Mouse (Mus musculus) embryonic facial prominence, embryonic 14.5 days (tissue): Measurements from ENCODE around the gene Lrrc3c. TPM values are rescaled to one million over a fixed set of nuclear protein-coding genes. Genes with fewer than 3 reads are reported as not detected.
A peak's percentile ranks its signal among the peaks of the same experiment; 100 is the strongest.

ENCODE experiments used
- ATAC-seq: fragments of 200-750 bp; cut with Nextera tagmentation; 2 replicates; pipeline ENCODE4 v1.8.0; 2017; ENCODE audit warnings: low read depth, moderate number of reproducible peaks, moderate TSS enrichment
- DNase-seq: peaks from one replicate; pipeline ENCODE4 v3.0.0-alpha.2; 2015; ENCODE audit warnings: low spot score
- H3K27ac ChIP-seq: fragments of 300-500 bp; sonication (generic); replicated peaks from 2 replicates; pipeline ENCODE4 v1.5.1; 2014; ENCODE audit warnings: low read depth, mild to moderate bottlenecking, low read length, moderate library complexity
- H3K27me3 ChIP-seq: fragments of 300-500 bp; sonication (generic); replicated peaks from 2 replicates; pipeline ENCODE4 v1.6.1; 2014; ENCODE audit warnings: low read length; ENCODE audit not compliant: control insufficient read depth, insufficient read depth
- H3K36me3 ChIP-seq: fragments of 300-500 bp; sonication (generic); 2 replicates; pipeline ENCODE4 v1.6.1; 2014; ENCODE audit warnings: low read length, mixed read lengths; ENCODE audit not compliant: control insufficient read depth, insufficient read depth
- H3K4me1 ChIP-seq: fragments of 300-500 bp; sonication (generic); 2 replicates; pipeline ENCODE4 v1.6.1; 2014; ENCODE audit warnings: antibody characterized with exemption, low read length; ENCODE audit not compliant: control insufficient read depth, insufficient read depth
- H3K4me2 ChIP-seq: fragments of 300-500 bp; sonication (generic); 2 replicates; pipeline ENCODE4 v1.6.1; 2014; ENCODE audit warnings: low read depth, mild to moderate bottlenecking, low read length, moderate library complexity, mixed read lengths
- H3K4me3 ChIP-seq: fragments of 300-500 bp; sonication (generic); 2 replicates; pipeline ENCODE4 v1.5.1; 2014; ENCODE audit warnings: low read depth, mild to moderate bottlenecking, low read length
- H3K9ac ChIP-seq: fragments of 300-500 bp; sonication (generic); 2 replicates; pipeline ENCODE4 v1.6.1; 2014; ENCODE audit warnings: low read depth, mild to moderate bottlenecking, low read length, moderate library complexity, mixed read lengths
- H3K9me3 ChIP-seq: fragments of 300-500 bp; sonication (generic); 2 replicates; pipeline ENCODE4 v1.6.1; 2016; ENCODE audit warnings: low read length; ENCODE audit not compliant: control insufficient read depth
- WGBS: fragments of 180-500 bp; shearing (Covaris S2); extraction: QIAGEN DNeasy Blood & Tissue Kit; methylation state at CpG from one replicate; pipeline ENCODE4 v1.1.7; 2014; 5-methylcytosine and 5-hydroxymethylcytosine counted together
- polyA plus RNA-seq: library from polyadenylated mRNA; unstranded; fragments of >200 nt; fragmentation: Nextera tagmentation; extraction: Ambion mirVana; gene quantifications from 2 replicates; pipeline ENCODE4 v1.2.1, GENCODE M21; 2014

The Lrrc3c gene
- polyA plus RNA-seq, 1 experiment from 2014 or later, result not detected

DNA sequence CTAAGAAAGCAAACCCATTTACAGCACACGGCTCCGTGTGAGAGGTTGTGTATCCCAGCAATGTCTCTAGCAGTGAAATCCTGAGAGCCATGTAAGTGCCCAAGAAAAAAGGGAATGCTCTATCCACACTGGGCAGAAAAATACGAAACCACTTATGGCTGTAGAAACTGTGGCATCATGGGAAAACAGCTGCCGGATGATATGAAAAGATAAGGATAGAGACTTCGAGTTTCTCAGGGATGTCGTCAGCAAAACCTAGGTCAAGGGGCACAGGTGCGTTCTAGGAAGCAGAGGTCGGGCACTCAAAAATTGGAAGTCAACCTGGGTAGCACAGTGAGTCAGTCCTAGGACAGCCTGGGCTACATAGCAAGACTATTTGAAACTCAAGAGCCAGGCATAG is 8.8 kb upstream of the Lrrc3c start:
- no peaks in the 10 kb centered on the region; the same call in 1 of the 2 replicates for H3K27me3 ChIP-seq
- H3K36me3 ChIP-seq, result no peaks in the 10 kb centered on the region
- H3K9ac ChIP-seq, result no peak overlapping the region
- no peak overlapping the region for H3K27ac ChIP-seq
- H3K4me3 ChIP-seq, result no peak overlapping the region
- H3K9me3 ChIP-seq, result no peaks in the 10 kb centered on the region
- H3K4me1 ChIP-seq, result peaks cover 28% of the 10 kb centered on the region
- ATAC-seq (no peak), DNase-seq (no peak)
- WGBS, result 77% methylated on average over 8 of the region's 8 CpGs
- no peak overlapping the region for H3K4me2 ChIP-seq

DNA sequence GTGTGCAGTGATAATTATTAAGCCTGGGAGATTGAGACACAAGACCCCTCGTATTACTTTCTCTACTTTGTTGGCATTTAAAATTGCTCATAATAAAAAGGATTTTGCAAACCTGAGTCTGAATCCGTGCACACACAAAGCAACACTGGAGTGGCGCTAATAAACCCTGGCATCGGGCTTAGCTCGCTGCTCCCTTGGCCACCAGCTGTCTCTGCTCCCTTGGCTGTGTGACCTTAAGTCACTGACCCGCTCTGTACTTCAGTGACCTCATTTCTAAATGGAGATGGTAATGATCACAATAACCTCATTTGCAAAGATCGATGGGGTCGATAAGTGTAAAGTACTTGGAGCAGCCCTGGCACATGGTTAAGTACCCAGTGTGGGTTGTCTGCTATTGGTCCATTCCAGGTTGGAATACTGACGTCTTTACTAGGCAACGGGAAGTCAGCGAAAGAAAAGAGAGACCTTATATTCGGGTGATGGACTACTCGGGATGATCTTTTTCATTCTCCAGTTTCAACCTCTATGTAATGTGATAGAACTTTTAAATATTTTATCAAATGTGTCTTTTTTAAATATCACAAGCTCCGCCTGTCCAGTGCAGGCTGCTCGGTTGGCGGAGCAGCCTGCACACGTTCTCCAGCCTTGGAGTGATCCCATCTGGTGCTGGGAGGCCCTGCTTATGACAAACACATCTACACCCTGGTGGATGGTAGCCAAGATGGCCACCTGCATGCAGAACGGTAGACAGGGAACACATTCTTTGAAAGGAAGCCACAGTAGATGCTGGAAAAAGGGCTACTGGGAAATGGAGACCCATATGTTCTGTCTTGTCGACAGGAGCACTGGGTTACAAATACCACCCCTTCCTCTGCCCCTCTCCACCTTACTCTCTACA is 7.3 kb upstream of the Lrrc3c start:
- ATAC-seq (no peak), DNase-seq (no peak)
- Histone ChIP-seq H3K9me3 (no peaks in the 10 kb centered on the region), H3K27ac (no peak overlapping the region), H3K36me3 (no peaks in the 10 kb centered on the region), H3K27me3 (no peaks in the 10 kb centered on the region; the same call in 1 of the 2 replicates), H3K4me3 (no peak overlapping the region), H3K4me2 (no peak overlapping the region), H3K4me1 (peaks cover 23% of the 10 kb centered on the region), H3K9ac (no peak overlapping the region)
- 66% methylated on average over 19 of the region's 19 CpGs for WGBS

DNA sequence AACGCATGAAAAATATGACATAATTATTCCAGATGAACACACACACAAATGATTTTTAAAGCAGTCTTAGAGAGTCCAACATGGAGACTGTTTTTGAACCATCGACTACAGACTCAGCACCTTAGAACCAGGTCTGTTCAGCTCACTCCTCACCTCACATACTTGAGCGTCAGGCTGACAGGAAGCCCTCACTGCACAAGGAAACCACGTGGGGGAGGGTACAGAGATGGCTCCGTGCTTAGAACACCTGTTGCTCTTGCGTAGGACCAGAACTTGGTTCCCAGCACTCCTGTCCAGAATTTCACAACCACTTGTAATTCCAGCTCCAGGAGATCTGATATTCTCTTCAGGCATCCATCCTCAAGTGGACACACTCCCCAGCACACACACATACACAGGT is 3.1 kb upstream of the Lrrc3c start:
- no peak for ATAC-seq

DNA sequence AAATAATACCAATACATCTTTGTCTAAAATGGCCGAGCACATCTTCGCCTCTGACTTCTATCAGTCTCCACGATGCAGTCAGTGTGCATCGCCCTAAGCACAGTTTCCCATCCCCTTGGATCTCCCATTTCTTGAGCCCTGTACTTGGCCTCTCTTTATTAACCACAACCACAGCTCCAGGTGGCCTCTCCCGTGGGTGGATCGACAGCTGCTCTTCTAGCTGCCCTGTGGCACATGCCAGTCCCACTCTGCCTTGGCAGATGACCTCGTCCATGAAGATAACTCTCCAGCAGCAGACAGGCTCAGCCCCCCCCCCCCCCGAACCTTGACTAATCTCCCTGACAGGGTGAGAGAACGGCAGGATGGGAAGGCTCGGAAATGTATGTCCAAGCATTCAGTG is 2.6 kb upstream of the Lrrc3c start:
- WGBS, result 66% methylated on average over 10 of the region's 10 CpGs
- Histone ChIP-seq H3K9me3 (no peaks in the 10 kb centered on the region), H3K4me2 (no peak overlapping the region), H3K9ac (no peak overlapping the region), H3K27ac (no peak overlapping the region), H3K4me3 (no peak overlapping the region), H3K4me1 (no peaks in the 10 kb centered on the region), H3K27me3 (peaks cover 11% of the 10 kb centered on the region), H3K36me3 (no peaks in the 10 kb centered on the region)
- ATAC-seq, result no peak
- no peak for DNase-seq

More for the DNA sequence above, 3.1 kb upstream of the Lrrc3c start:
- no peak for DNase-seq
- no peaks in the 10 kb centered on the region for H3K4me1 ChIP-seq
- no peak overlapping the region for H3K9ac ChIP-seq
- no peak overlapping the region for H3K4me3 ChIP-seq
- no peak overlapping the region for H3K4me2 ChIP-seq
- no peak overlapping the region for H3K27ac ChIP-seq
- 72% methylated on average over 6 of the region's 6 CpGs for WGBS
- H3K9me3 ChIP-seq, result no peaks in the 10 kb centered on the region
- H3K27me3 ChIP-seq, result peaks cover 11% of the 10 kb centered on the region
- H3K36me3 ChIP-seq, result no peaks in the 10 kb centered on the region

DNA sequence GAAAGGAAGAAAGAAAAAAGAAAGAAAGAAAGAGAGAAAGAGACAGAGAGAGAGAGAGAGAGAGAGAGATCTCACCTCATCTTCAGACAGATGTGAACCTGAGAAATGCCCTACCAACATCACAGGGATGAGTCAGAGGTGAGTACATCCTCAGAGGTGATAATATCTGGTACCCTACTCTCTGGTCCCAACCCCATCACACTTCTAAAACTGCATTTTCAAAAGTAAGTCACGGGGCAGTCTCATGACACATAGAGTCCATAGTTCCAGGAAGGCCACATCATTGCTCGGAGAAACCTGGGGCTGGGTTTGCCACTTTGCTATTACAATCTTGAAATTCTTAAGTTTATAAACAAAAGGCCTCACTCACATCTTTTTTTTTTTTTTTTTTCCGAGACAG is 2.1 kb upstream of the Lrrc3c start:
- Histone ChIP-seq H3K27ac (no peak overlapping the region), H3K9ac (no peak overlapping the region), H3K9me3 (no peaks in the 10 kb centered on the region), H3K4me3 (no peak overlapping the region), H3K4me1 (no peaks in the 10 kb centered on the region), H3K4me2 (no peak overlapping the region), H3K27me3 (peaks cover 11% of the 10 kb centered on the region), H3K36me3 (no peaks in the 10 kb centered on the region)
- 81% methylated on average over 3 of the region's 3 CpGs for WGBS
- no peak for DNase-seq
- ATAC-seq, result no peak

DNA sequence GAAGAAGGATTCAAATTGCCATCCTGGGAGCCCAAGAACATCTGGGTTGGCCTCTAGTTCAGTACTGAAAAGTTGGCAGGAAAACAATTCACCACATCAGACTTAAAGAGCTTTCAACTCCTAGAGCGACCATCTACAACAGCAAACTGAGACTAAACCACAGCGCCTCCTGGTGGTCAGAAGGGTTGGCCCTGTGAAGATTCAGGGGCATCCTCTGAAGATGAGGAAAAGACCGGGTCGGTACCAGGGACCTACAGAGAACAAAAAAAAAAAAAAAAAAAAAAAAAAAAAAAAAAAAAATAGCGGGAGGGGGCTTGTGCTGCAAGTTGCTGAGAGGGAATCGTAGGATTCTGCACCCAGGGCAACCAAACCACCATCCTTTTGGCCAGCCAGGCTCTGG is 728 bp upstream of the Lrrc3c start:
- peaks cover 11% of the 10 kb centered on the region for H3K27me3 ChIP-seq
- 29% methylated on average over 6 of the region's 6 CpGs for WGBS

DNA sequence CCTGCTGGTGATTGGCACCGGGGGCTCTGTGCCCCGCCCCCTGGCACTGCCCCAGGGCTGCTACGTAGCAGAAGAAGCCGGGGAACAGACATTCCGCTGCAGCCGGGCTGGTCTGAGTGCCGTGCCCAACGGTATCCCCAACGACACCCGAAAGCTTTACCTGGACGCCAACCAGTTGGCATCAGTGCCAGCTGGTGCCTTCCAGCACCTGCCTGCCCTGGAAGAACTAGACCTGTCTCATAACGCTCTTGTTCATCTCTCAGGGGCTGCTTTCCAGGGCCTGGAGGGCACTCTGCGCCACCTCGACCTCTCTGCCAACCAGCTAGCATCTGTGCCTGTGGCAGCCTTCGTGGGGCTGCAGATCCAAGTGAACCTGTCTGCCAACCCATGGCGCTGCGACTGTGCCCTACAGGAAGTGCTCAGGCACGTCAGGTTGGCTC is 780 bp downstream of the Lrrc3c start:
- Histone ChIP-seq H3K27me3 (peaks cover 11% of the 10 kb centered on the region), H3K4me2 (no peak overlapping the region), H3K9me3 (no peaks in the 10 kb centered on the region), H3K4me3 (no peak overlapping the region), H3K27ac (no peak overlapping the region), H3K4me1 (no peaks in the 10 kb centered on the region), H3K36me3 (no peaks in the 10 kb centered on the region), H3K9ac (no peak overlapping the region)
- ATAC-seq (no peak), DNase-seq (no peak)
- WGBS, result 57% methylated on average over 18 of the region's 18 CpGs

More for the DNA sequence above, 728 bp upstream of the Lrrc3c start:
- no peaks in the 10 kb centered on the region for H3K36me3 ChIP-seq
- no peaks in the 10 kb centered on the region for H3K4me1 ChIP-seq
- H3K9ac ChIP-seq, result no peak overlapping the region
- DNase-seq (peak; percentile 76), ATAC-seq (0 out of 2 replicates have a peak, but pooled peaks have one; percentile 50)
- no peak overlapping the region for H3K4me2 ChIP-seq
- no peaks in the 10 kb centered on the region for H3K9me3 ChIP-seq
- H3K27ac ChIP-seq, result no peak overlapping the region
- H3K4me3 ChIP-seq, result no peak overlapping the region

DNA sequence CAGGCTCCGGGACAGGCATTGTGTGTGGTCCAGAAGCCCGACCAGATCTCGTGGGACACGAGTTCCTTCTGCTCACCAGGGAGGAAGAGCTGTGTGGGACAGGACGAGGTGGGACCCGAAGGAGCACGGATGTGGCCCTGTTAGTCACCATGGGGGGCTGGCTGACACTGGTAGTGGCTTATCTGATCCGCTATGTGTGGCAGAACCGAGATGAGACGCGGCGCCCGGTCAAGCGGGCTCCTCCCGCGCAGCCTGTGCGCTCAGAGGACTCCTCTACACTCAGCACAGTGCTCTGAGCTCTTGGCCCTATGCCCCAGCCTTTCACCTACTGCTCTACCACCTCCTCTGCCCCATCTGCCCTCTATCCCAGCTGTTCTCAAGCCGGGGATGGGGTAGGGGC is 1.2 kb downstream of the Lrrc3c start:
- Histone ChIP-seq H3K4me2 (no peak overlapping the region), H3K36me3 (no peaks in the 10 kb centered on the region), H3K4me3 (no peak overlapping the region), H3K4me1 (no peaks in the 10 kb centered on the region), H3K27ac (no peak overlapping the region), H3K9me3 (no peaks in the 10 kb centered on the region), H3K9ac (no peak overlapping the region), H3K27me3 (peaks cover 11% of the 10 kb centered on the region)
- ATAC-seq, result no peak
- DNase-seq, result no peak
- WGBS, result 32% methylated on average over 11 of the region's 18 CpGs
